Mouse (Mus musculus): Measurements from ENCODE around the gene Fcgbp. TPM values are rescaled to one million over a fixed set of nuclear protein-coding genes. Genes with fewer than 3 reads are reported as not detected.
A peak's percentile ranks its signal among the peaks of the same experiment; 100 is the strongest.
"Not testable (repeated sequence)": the region's sequence is repeated elsewhere in the genome, so short reads cannot be mapped to it uniquely, and the experiment has no call there.

Fcgbp gene
- total RNA-seq, 1 experiment from 2014 or later: not detected

- no peak for ATAC-seq (replicated peaks in 1 of 2; ENCODE audit: insufficient read depth in 1 of 2, low FRiP score in 2 of 2, low TSS enrichment in 1 of 2, low read depth in 1 of 2, poor library complexity in 2 of 2, severe bottlenecking in 2 of 2)
Observed at GRCm38 (mm10) chr7:28114648-28115047, 43.6 kb downstream of the Fcgbp start.

- no peak for ATAC-seq (replicated peaks in 1 of 2; ENCODE audit: insufficient read depth in 1 of 2, low FRiP score in 2 of 2, low TSS enrichment in 1 of 2, low read depth in 1 of 2, poor library complexity in 2 of 2, severe bottlenecking in 2 of 2)
Observed at GRCm38 (mm10) chr7:28129166-28129565, 58.1 kb downstream of the Fcgbp start, which contains the start of gene 9530053A07Rik. Gene 9530053A07Rik, plus strand, starts transcription at chr7:28129466.

- ATAC-seq (replicated peaks in 1 of 2; ENCODE audit: insufficient read depth in 1 of 2, low FRiP score in 2 of 2, low TSS enrichment in 1 of 2, low read depth in 1 of 2, poor library complexity in 2 of 2, severe bottlenecking in 2 of 2): 0 out of 4 replicates have a peak, but pooled peaks of 1 of the 2 experiments have one; percentile 27
Observed at GRCm38 (mm10) chr7:28137613-28138012, 66.6 kb downstream of the Fcgbp start.

- ATAC-seq (replicated peaks in 1 of 2; ENCODE audit: insufficient read depth in 1 of 2, low FRiP score in 2 of 2, low TSS enrichment in 1 of 2, low read depth in 1 of 2, poor library complexity in 2 of 2, severe bottlenecking in 2 of 2): peak; percentile 52 to 65; a peak in 2 of 4 replicates
Observed at GRCm38 (mm10) chr7:28148263-28148662, 77.2 kb downstream of the Fcgbp start.

GRCm38 (mm10) chr7:28149841-28150240 lies 78.8 kb downstream of the Fcgbp start:
- no peak for ATAC-seq (replicated peaks in 1 of 2; ENCODE audit: insufficient read depth in 1 of 2, low FRiP score in 2 of 2, low TSS enrichment in 1 of 2, low read depth in 1 of 2, poor library complexity in 2 of 2, severe bottlenecking in 2 of 2)

GRCm38 (mm10) chr7:28151584-28152221 lies 80.7 kb downstream of the Fcgbp start:
- peak in 1 of 2 experiments; percentile 41; a peak in 3 of 4 replicates for ATAC-seq (replicated peaks in 1 of 2; ENCODE audit: insufficient read depth in 1 of 2, low FRiP score in 2 of 2, low TSS enrichment in 1 of 2, low read depth in 1 of 2, poor library complexity in 2 of 2, severe bottlenecking in 2 of 2)

GRCm38 (mm10) chr7:28153595-28153994 lies 82.6 kb downstream of the Fcgbp start:
- ATAC-seq (replicated peaks in 1 of 2; ENCODE audit: insufficient read depth in 1 of 2, low FRiP score in 2 of 2, low TSS enrichment in 1 of 2, low read depth in 1 of 2, poor library complexity in 2 of 2, severe bottlenecking in 2 of 2): not testable (repeated sequence)

- ATAC-seq (replicated peaks in 1 of 2; ENCODE audit: insufficient read depth in 1 of 2, low FRiP score in 2 of 2, low TSS enrichment in 1 of 2, low read depth in 1 of 2, poor library complexity in 2 of 2, severe bottlenecking in 2 of 2): no peak
Observed at GRCm38 (mm10) chr7:28159292-28159691, 88.3 kb downstream of the Fcgbp start.

- no peak for ATAC-seq (replicated peaks in 1 of 2; ENCODE audit: insufficient read depth in 1 of 2, low FRiP score in 2 of 2, low TSS enrichment in 1 of 2, low read depth in 1 of 2, poor library complexity in 2 of 2, severe bottlenecking in 2 of 2)
Observed at GRCm38 (mm10) chr7:28159893-28160292, 88.9 kb downstream of the Fcgbp start.

GRCm38 (mm10) chr7:28161163-28161749 lies 90.2 kb downstream of the Fcgbp start:
- no peak for ATAC-seq (replicated peaks in 1 of 2; ENCODE audit: insufficient read depth in 1 of 2, low FRiP score in 2 of 2, low TSS enrichment in 1 of 2, low read depth in 1 of 2, poor library complexity in 2 of 2, severe bottlenecking in 2 of 2)

- ATAC-seq (replicated peaks in 1 of 2; ENCODE audit: insufficient read depth in 1 of 2, low FRiP score in 2 of 2, low TSS enrichment in 1 of 2, low read depth in 1 of 2, poor library complexity in 2 of 2, severe bottlenecking in 2 of 2): no peak
Observed at GRCm38 (mm10) chr7:28165406-28165805, 94.4 kb downstream of the Fcgbp start.

- peak; percentile 72 to 75 for ATAC-seq (replicated peaks in 1 of 2; ENCODE audit: insufficient read depth in 1 of 2, low FRiP score in 2 of 2, low TSS enrichment in 1 of 2, low read depth in 1 of 2, poor library complexity in 2 of 2, severe bottlenecking in 2 of 2)
Observed at GRCm38 (mm10) chr7:28168320-28169115, 97.5 kb downstream of the Fcgbp start.

- ATAC-seq (replicated peaks in 1 of 2; ENCODE audit: insufficient read depth in 1 of 2, low FRiP score in 2 of 2, low TSS enrichment in 1 of 2, low read depth in 1 of 2, poor library complexity in 2 of 2, severe bottlenecking in 2 of 2): peak; percentile 82 to 83
Observed at GRCm38 (mm10) chr7:28169489-28170422, 98.7 kb downstream of the Fcgbp start, which contains the start of gene Fbl. Gene Fbl, plus strand, starts transcription at chr7:28169710.

Other genes with a start within 250 kb of the Fcgbp start
- gene Zfp59, start 232.6 kb upstream of the Fcgbp start, total RNA-seq (2017): 8.5 and 10.4 TPM in 2 replicates
- gene Zfp607a, start 213.7 kb upstream of the Fcgbp start, total RNA-seq (2017): 7.0 and 14.1 TPM in 2 replicates
- 10.1 and 15.3 TPM in 2 replicates for gene Zfp974, start 141.8 kb upstream of the Fcgbp start, total RNA-seq (2017)
- gene Zfp780b, start 92.1 kb upstream of the Fcgbp start, total RNA-seq (2017): 18.0 and 23.6 TPM in 2 replicates
- 8.3 and 16.6 TPM in 2 replicates for gene Zfp850, start 57.1 kb upstream of the Fcgbp start, total RNA-seq (2017)
- gene Psmc4, start 21.1 kb upstream of the Fcgbp start, total RNA-seq (2017): 110 and 131 TPM in 2 replicates
- gene 9530053A07Rik, start 58.2 kb downstream of the Fcgbp start, total RNA-seq (2017): not detected in 2 replicates
- gene Fbl, start 98.5 kb downstream of the Fcgbp start, total RNA-seq (2017): 162 and 213 TPM in 2 replicates
- 4.7 and 6.1 TPM in 2 replicates for gene Dyrk1b, start 108.2 kb downstream of the Fcgbp start, total RNA-seq (2017)
- 6.4 and 8.6 TPM in 2 replicates for gene Eid2, start 196.6 kb downstream of the Fcgbp start, total RNA-seq (2017)
- gene Eid2b, start 206.5 kb downstream of the Fcgbp start, total RNA-seq (2017): 4.5 and 4.8 TPM in 2 replicates
- not detected in 2 replicates for gene Selenov, start 219.9 kb downstream of the Fcgbp start, total RNA-seq (2017)
- 0.25 TPM in 1 of 2 replicates, not detected in the other for gene Dll3, start 231.0 kb downstream of the Fcgbp start, total RNA-seq (2017)
- gene Timm50, start 240.8 kb downstream of the Fcgbp start, total RNA-seq (2017): 27.8 and 42.9 TPM in 2 replicates